Mouse (Mus musculus) liver, embryonic 14.5 days (tissue): ENCODE results near the gene Tns3. TPM values are rescaled to one million over a fixed set of nuclear protein-coding genes. Genes with fewer than 3 reads are reported as not detected.

Source experiments
- ATAC-seq: fragments of 200-750 bp; cut with Nextera tagmentation; 2 replicates; pipeline ENCODE4 v1.8.0; 2017; ENCODE audit warnings: moderate number of reproducible peaks, mild to moderate bottlenecking, moderate library complexity; ENCODE audit not compliant: insufficient read depth
- DNase-seq, 3 experiments: peaks; one replicate each; pipeline ENCODE4 v3.0.0-alpha.2; 2012 to 2013; ENCODE audit warnings: low read depth in 3 of 3, low spot score in 3 of 3
- H3K27ac ChIP-seq: fragments of 300-500 bp; sonication (generic); 2 replicates; pipeline ENCODE4 v1.5.1; 2014; ENCODE audit warnings: moderate library complexity, mild to moderate bottlenecking, control low read depth, inconsistent platforms
- H3K27me3 ChIP-seq: fragments of 300-500 bp; sonication (generic); 2 replicates; pipeline ENCODE4 v1.6.1; 2014; ENCODE audit warnings: mild to moderate bottlenecking, low read length, moderate library complexity; ENCODE audit not compliant: control insufficient read depth, insufficient read depth
- H3K36me3 ChIP-seq: fragments of 300-500 bp; sonication (generic); replicated peaks from 2 replicates; pipeline ENCODE4 v1.6.1; 2014; ENCODE audit warnings: low read depth; ENCODE audit not compliant: control insufficient read depth, insufficient read depth
- H3K4me1 ChIP-seq, 2 experiments: fragments of 200-500 bp in 1 of 2; fragments of 300-500 bp in 1 of 2; sonication (generic) in 1 of 2; replicated peaks; 2 replicates each; pipeline ENCODE4 v1.6.1; 2012 to 2014; ENCODE audit warnings: antibody characterized with exemption in 1 of 2, inconsistent platforms in 1 of 2, low read length in 1 of 2; ENCODE audit not compliant: control insufficient read depth in 2 of 2, insufficient read depth in 2 of 2
- H3K4me2 ChIP-seq: fragments of 300-500 bp; sonication (generic); 2 replicates; pipeline ENCODE4 v1.6.1; 2014; ENCODE audit warnings: low read depth, mild to moderate bottlenecking, control low read depth, moderate library complexity
- H3K4me3 ChIP-seq, 2 experiments: fragments of 200-500 bp in 1 of 2; fragments of 300-500 bp in 1 of 2; sonication (generic) in 1 of 2; 2 replicates each; pipeline ENCODE4 v1.5.1; 2012 to 2014; ENCODE audit warnings: low read depth in 2 of 2, low read length in 2 of 2, mild to moderate bottlenecking in 2 of 2, control low read depth in 1 of 2, inconsistent platforms in 1 of 2, moderate library complexity in 1 of 2; ENCODE audit not compliant: insufficient read depth in 1 of 2
- H3K9ac ChIP-seq: fragments of 300-500 bp; sonication (generic); replicated peaks from 2 replicates; pipeline ENCODE4 v1.6.1; 2014; ENCODE audit warnings: mild to moderate bottlenecking, control low read depth, moderate library complexity
- H3K9me3 ChIP-seq: fragments of 300-500 bp; sonication (generic); 2 replicates; pipeline ENCODE4 v1.6.1; 2016; ENCODE audit warnings: low read length, mixed read lengths; ENCODE audit not compliant: control insufficient read depth
- CTCF ChIP-seq: IDR thresholded peaks from 2 replicates; pipeline ENCODE4 v1.5.1; 2016; ENCODE audit warnings: antibody characterized with exemption, low read depth, control low read depth
- EP300 ChIP-seq: IDR thresholded peaks from 2 replicates; pipeline ENCODE4 v1.6.1; 2016; ENCODE audit warnings: antibody characterized with exemption, low read depth
- WGBS: fragments of 180-500 bp; shearing (Covaris S2); extraction: QIAGEN DNeasy Blood & Tissue Kit; methylation state at CpG from one replicate; pipeline ENCODE4 v1.1.7; 2014; ENCODE audit not compliant: insufficient replicate concordance; 5-methylcytosine and 5-hydroxymethylcytosine counted together
- polyA plus RNA-seq, 2 experiments: library from polyadenylated mRNA; depleted of rRNA in 1 of 2; stranded (reverse) in 1 of 2; unstranded in 1 of 2; fragments of >200 nt; fragmentation: Nextera tagmentation in 1 of 2; extraction: Ambion mirVana in 1 of 2; gene quantifications; 2 replicates each; pipeline versions ENCODE4 v1.2.1 to v1.2.3; 2012 to 2014

The Tns3 gene
- polyA plus RNA-seq, 2 experiments, result 2.0 to 3.0 TPM

- no peak overlapping the region for H3K9ac ChIP-seq
- no peak overlapping the region for H3K27ac ChIP-seq
- ATAC-seq, result no peak
- 78% methylated on average over 12 of the region's 12 CpGs for WGBS
- H3K36me3 ChIP-seq, result no peaks in the 10 kb centered on the region
- H3K27me3 ChIP-seq, result no peaks in the 10 kb centered on the region
- H3K9me3 ChIP-seq, result no peaks in the 10 kb centered on the region
- DNase-seq, result no peak
- TF ChIP-seq EP300 (no peak), CTCF (no peak)
- no peak overlapping the region for H3K4me3 ChIP-seq
- H3K4me1 ChIP-seq, result 0 out of 4 replicates have a peak, but pooled peaks cover 0 to 2% of the 10 kb centered on the region in 2 experiments
- H3K4me2 ChIP-seq, result no peak overlapping the region
Observed at GRCm38 (mm10) chr11:8609873-8610272, 54.5 kb downstream of the Tns3 start.

GRCm38 (mm10) chr11:8607123-8607522 is 57.2 kb downstream of the Tns3 start:
- Histone ChIP-seq H3K36me3 (no peaks in the 10 kb centered on the region), H3K27me3 (no peaks in the 10 kb centered on the region), H3K9me3 (no peaks in the 10 kb centered on the region), H3K4me2 (no peak overlapping the region), H3K4me1 (0 out of 4 replicates have a peak, but pooled peaks cover 0 to 2% of the 10 kb centered on the region in 2 experiments), H3K9ac (no peak overlapping the region), H3K4me3 (no peak overlapping the region), H3K27ac (no peak overlapping the region)
- TF ChIP-seq CTCF (no peak), EP300 (no peak)
- no peak for ATAC-seq
- DNase-seq, result no peak
- 83% methylated on average over 1 of the region's 1 CpGs for WGBS

GRCm38 (mm10) chr11:8604789-8605569 is 59.4 kb downstream of the Tns3 start:
- no peak for TF ChIP-seq EP300
- TF ChIP-seq CTCF, result no peak
- WGBS, result 58% methylated on average over 10 of the region's 10 CpGs
- no peaks in the 10 kb centered on the region for H3K9me3 ChIP-seq
- DNase-seq, result no peak
- H3K36me3 ChIP-seq, result no peaks in the 10 kb centered on the region
- no peaks in the 10 kb centered on the region for H3K27me3 ChIP-seq
- no peak overlapping the region for H3K9ac ChIP-seq
- H3K27ac ChIP-seq, result no peak overlapping the region
- H3K4me2 ChIP-seq, result no peak overlapping the region
- H3K4me1 ChIP-seq, result 0 out of 4 replicates have a peak, but pooled peaks cover 0 to 3% of the 10 kb centered on the region in 2 experiments
- no peak for ATAC-seq
- H3K4me3 ChIP-seq, result no peak overlapping the region

GRCm38 (mm10) chr11:8602606-8603005 is 61.7 kb downstream of the Tns3 start:
- 71% methylated on average over 1 of the region's 1 CpGs for WGBS
- ATAC-seq (no peak), DNase-seq (no peak)
- no peaks in the 10 kb centered on the region for H3K36me3 ChIP-seq
- H3K9ac ChIP-seq, result no peak overlapping the region
- no peak overlapping the region for H3K27ac ChIP-seq
- H3K4me3 ChIP-seq, result no peak overlapping the region
- H3K9me3 ChIP-seq, result no peaks in the 10 kb centered on the region
- no peaks in the 10 kb centered on the region for H3K27me3 ChIP-seq
- no peak for TF ChIP-seq EP300
- no peak for TF ChIP-seq CTCF
- H3K4me2 ChIP-seq, result no peak overlapping the region
- 0 out of 4 replicates have a peak, but pooled peaks cover 0 to 3% of the 10 kb centered on the region in 2 experiments for H3K4me1 ChIP-seq

GRCm38 (mm10) chr11:8601411-8601821 is 62.9 kb downstream of the Tns3 start:
- Histone ChIP-seq H3K4me2 (no peak overlapping the region), H3K36me3 (no peaks in the 10 kb centered on the region), H3K4me1 (0 out of 4 replicates have a peak, but pooled peaks cover 0 to 3% of the 10 kb centered on the region in 2 experiments), H3K27me3 (no peaks in the 10 kb centered on the region), H3K4me3 (no peak overlapping the region), H3K9me3 (no peaks in the 10 kb centered on the region), H3K27ac (no peak overlapping the region), H3K9ac (no peak overlapping the region)
- DNase-seq (no peak), ATAC-seq (no peak)
- 43% methylated on average over 7 of the region's 7 CpGs for WGBS
- no peak for TF ChIP-seq CTCF
- no peak for TF ChIP-seq EP300
